Mouse (Mus musculus) spleen, adult 2 months (tissue): ENCODE data around the gene Gm17324.

ENCODE experiments used
- CTCF ChIP-seq: fragments of 200-500 bp; IDR thresholded peaks from 2 replicates; pipeline ENCODE4 v1.5.1; 2011; ENCODE audit warnings: mild to moderate bottlenecking, inconsistent platforms; ENCODE audit not compliant: insufficient read depth, insufficient read length, insufficient replicate concordance; ENCODE audit errors: extremely low read depth
- POLR2A ChIP-seq: fragments of 200-500 bp; IDR thresholded peaks from 2 replicates; pipeline ENCODE4 v1.6.1; 2011; ENCODE audit warnings: low read depth, low read length, inconsistent platforms

DNA sequence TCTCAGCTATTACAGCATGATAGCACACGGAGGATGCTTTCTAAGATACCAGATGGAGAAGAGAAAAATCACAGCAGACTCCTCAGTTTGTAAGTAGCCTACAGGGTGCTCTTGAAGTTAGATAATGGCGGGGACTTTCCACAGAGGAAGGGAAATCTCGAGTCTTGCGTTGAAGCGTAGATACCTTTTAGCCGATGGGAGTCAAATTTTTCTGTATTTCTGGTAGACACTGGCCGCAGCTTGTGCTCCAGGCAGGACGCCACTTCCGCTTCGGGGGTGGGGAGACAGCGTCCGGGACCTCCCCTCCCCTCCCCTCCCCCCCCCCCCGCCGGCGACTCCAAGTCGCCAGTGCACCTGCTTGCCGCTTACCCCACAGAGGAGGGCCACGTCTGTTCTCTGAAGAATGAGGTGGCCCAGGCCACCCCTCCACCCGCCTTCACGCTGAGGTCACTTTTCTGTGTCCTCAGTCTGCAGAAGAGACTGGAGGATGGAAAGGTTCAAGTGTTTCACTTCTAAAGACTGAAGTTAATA is 40.4 kb upstream of the Gm17324 start, which contains the start of gene Eef1a1:
- TF ChIP-seq CTCF: no peak
- TF ChIP-seq POLR2A: no peak
